Mouse (Mus musculus): Measurements from ENCODE around the gene Rasgrp1.

Rasgrp1 gene

GRCm38 (mm10) chr2:117342547-117343239, at the start of gene Rasgrp1:
Gene Rasgrp1 (minus strand): TSS chr2:117343001.
- DNase-seq, result peak; percentile 52

GRCm38 (mm10) chr2:117389925-117390892, 47.4 kb upstream of the Rasgrp1 start:
- no peak for DNase-seq

- no peak for DNase-seq
These were observed 46.7 kb upstream of the Rasgrp1 start for GRCm38 (mm10) chr2:117389460-117389859.

DNA sequence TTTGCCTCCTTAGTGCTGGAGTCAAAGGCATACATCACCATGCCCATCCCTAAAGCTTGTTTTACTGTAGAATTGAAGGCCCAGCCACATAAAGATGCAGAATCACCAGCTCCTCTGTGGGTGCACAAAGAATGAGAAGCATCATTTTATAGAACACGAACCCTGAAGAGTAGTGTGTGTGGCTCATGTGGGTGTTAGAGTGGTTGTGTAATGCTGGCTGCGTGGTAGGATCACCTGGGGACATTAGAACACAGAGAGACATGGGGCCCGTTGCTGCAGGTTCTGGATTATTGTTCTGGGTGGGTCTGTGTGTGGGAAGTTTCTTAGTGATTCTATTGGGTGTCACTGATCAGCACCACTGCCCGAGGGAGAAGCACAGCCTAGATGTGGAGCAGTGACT, 45.3 kb upstream of the Rasgrp1 start:
- DNase-seq, result no peak

GRCm38 (mm10) chr2:117386981-117387705, 44.3 kb upstream of the Rasgrp1 start:
- DNase-seq, result peak; percentile 77

GRCm38 (mm10) chr2:117386036-117386590, 43.3 kb upstream of the Rasgrp1 start:
- peak; percentile 66 for DNase-seq

- peak; percentile 57 for DNase-seq
These were observed 38.5 kb upstream of the Rasgrp1 start for GRCm38 (mm10) chr2:117381314-117381713.

- no peak for DNase-seq
These were observed 31.6 kb upstream of the Rasgrp1 start for GRCm38 (mm10) chr2:117374293-117374830.

- no peak for DNase-seq
These were observed 28.9 kb upstream of the Rasgrp1 start for GRCm38 (mm10) chr2:117371706-117372105.

- DNase-seq, result no peak
These were observed 23.7 kb upstream of the Rasgrp1 start for GRCm38 (mm10) chr2:117366478-117366877.

DNA sequence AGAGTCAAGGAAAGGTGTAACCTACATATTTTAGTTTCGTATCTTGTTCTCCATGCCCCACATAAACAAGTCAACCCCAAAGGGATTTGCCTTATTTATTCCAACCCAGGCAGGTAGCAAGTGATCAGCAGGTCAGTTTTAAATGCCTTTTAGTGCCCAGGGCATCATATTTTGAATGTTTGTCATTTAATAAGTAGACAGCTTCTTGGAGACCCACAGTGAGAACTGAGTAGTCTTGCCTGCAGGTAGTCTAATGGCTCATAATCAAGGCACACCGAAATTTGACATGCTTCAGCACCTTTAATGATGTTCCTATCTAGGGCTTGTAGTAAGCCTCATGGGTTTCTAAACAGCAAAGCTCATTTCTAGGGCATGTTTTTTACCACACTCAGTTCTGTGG, 21.3 kb upstream of the Rasgrp1 start:
- no peak for DNase-seq

DNA sequence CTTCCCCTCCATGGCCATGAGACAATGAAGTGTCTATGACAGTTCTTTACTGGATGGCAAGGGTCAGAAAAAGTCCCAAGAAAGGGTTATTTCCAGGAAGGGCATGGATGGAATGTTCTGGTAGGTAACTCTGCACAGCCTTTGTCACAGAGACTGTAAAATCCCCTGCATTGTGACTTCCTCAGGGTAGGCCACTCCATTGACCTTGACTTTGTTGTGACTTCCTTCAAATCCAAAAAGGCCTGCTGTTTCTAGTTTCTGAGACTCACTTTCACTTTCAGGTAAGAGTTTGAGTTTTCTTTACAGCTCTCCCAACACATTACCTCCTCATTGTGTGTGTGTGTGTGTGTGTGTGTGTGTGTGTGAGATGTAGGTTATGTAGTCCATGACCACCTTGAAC, 15.1 kb upstream of the Rasgrp1 start:
- no peak for DNase-seq

- no peak for DNase-seq
These were observed 9.7 kb upstream of the Rasgrp1 start for GRCm38 (mm10) chr2:117352305-117353123.

DNA sequence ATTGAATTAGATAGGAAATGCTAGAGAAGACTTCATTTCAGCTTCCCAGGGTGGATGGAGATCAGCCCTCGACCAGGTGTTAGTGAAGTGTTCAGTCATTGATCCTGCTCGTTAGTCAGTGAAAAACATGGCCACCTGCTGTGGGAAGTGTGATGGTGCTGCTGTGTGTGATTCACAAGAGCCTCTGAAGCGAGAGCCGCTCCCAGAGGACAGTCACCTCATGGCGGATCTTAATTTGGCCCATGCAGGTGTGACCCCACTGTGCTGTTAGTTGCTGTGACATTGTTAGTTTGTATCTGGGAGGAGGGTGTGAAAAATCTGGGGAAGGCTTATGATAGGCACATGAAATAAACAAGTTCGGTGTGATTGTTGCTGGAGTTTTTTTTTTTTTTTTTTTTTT, 7.3 kb upstream of the Rasgrp1 start:
- DNase-seq, result no peak

DNA sequence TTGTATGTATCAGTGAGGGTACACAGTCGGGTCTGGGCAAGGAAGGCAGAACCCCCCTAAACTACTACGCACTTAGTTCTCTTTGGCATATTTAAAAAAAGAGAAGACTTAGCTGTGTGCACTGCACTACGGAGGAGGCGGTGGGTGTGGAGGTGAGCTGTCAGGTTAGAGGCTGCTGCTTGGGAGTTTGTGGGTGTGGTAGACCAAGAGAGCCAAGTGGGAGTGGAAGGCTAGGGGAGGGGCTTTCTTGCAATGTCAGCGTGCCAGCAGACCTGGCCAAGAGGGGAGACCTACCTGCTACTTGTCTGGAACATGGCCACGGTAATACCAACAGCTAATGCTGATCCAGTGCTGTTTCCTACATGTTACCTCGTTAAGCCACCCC, 431 bp upstream of the Rasgrp1 start:
- no peak for DNase-seq

GRCm38 (mm10) chr2:117342090-117342546, 683 bp downstream of the Rasgrp1 start:
- DNase-seq, result peak; percentile 63

- peak; percentile 23 for DNase-seq
These were observed 4.3 kb downstream of the Rasgrp1 start for GRCm38 (mm10) chr2:117338501-117338900.

DNA sequence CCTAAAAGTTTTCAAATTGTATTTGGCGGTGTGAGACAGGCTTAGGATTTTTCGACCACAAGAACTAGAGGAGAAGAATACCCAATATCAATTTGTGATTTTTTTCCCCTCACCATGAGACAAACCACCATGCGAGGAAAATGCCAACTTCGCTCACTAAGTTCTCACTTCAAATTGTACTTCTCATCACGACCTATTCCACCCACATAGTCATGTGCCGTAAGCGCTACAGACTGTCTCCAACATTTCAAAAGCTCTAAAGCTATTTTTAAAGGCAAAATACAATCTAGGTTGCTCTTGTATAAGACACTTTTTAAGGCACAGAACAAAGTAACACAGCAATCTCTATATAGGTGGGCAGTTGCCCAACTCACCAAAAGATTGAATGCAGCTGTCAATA, 4.9 kb downstream of the Rasgrp1 start:
- no peak for DNase-seq

DNA sequence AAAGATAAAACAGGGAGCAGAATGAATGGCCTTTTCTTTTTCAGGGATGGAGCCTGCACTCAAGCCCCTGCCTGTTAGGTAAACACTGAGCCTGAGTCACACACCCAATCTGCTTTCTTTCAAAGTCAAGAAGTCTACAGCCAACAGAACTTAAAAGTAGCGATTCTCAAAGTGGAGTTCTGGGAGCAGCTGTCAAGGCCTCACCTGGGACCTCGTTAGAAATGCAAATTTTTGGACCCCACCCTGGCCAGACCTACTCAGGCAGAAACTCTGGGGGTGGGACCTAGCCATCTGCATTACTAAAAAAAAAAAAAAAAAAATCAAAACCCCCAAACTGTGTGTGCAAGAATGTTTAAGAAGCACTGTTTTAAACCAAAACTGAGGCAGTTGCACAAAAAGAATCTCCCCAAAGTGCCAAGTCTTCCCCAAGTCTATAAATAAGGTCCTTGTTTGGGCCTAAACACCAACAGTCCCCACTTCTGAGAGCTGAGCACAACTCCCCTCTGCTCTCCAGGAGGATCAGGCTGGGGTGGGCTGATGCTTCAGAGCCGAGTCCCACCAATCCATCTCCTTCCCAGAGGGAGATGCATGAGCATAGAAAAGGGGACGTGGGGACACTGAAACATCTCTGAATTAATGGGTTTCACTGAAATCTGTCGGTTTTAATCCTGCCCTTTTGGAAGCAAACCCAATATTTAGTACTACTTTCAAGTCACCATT, 5.7 kb downstream of the Rasgrp1 start:
- no peak for DNase-seq

DNA sequence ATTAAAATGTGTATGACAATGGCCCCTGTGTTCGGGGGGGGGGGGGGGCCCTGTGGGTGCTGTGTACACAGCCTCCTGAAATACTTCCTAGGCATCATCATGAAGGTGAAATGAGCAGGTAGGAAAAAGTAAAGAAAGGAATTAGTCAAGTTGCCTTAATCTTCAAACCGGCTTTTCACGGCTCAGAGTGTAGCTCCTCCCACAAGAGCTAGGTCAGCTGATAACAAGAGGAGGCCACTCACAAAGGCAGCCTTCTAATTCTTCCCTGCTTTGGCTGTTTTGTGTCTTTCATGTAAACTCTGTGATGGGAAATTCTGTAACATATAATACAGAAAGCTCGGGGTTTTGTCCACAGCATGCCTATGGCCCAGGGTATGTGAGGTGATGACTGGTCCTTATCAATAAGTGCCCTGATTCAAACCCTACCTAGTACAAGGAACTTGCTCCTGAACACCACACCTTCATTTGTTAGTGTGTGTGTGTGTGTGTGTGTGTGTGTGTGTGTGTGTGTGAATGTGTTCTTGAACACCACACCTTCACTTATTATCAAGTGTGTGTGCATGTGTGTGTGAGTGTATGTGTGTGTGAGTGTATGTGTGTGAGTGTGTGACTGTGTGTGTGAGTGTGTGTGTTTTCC, 7.1 kb downstream of the Rasgrp1 start:
- no peak for DNase-seq

All from layer of hippocampus, adult 9-11 months (tissue).